Mouse (Mus musculus): ENCODE results near the gene Flg2. TPM values are rescaled to one million over a fixed set of nuclear protein-coding genes. Genes with fewer than 3 reads are reported as not detected.

The Flg2 gene
- polyA plus RNA-seq (2012; rRNA removed; ENCODE audit: low replicate concordance), result 0.11 and 1.8 TPM in 2 replicates

DNA sequence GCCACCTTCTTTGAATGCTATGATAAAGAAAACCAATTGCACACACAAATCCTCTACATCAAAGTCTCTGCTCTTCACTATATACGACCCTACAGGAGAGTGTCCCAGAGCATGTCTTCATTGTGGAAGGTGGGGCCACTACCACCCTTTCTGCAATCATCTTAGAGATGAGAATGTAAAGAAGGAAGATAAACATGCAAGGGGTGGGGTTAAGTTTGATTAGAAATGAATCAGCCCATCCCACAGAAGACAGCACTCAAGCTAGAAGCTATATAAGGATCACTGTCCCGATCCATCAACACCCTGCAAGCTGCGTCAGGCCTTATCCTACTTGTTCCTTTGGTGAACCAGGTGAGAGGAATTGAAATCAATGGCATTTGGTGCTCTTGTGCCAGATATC, at the start of gene Flg2:
Flg2 (plus strand) TSS at position 301 of the 400 bp plus-strand sequence.

Other genes with a start within 250 kb of the Flg2 start
- not detected in 2 replicates for gene Lce3d, start 239.9 kb upstream of the Flg2 start, polyA plus RNA-seq (2012; rRNA removed; ENCODE audit: low replicate concordance)
- not detected in 2 replicates for gene Lce3e, start 230.2 kb upstream of the Flg2 start, polyA plus RNA-seq (2012; rRNA removed; ENCODE audit: low replicate concordance)
- 0.30 TPM in 1 of 2 replicates, not detected in the other for gene Lce3f, start 205.1 kb upstream of the Flg2 start, polyA plus RNA-seq (2012; rRNA removed; ENCODE audit: low replicate concordance)
- gene Crct1, start 181.6 kb upstream of the Flg2 start, polyA plus RNA-seq (2012; rRNA removed; ENCODE audit: low replicate concordance), result 0.85 and 11.7 TPM in 2 replicates
- 1.9 and 9.2 TPM in 2 replicates for gene Lce1m, start 178.2 kb upstream of the Flg2 start, polyA plus RNA-seq (2012; rRNA removed; ENCODE audit: low replicate concordance)
- not detected in 2 replicates for gene Gm4858, start 128.5 kb upstream of the Flg2 start, polyA plus RNA-seq (2012; rRNA removed; ENCODE audit: low replicate concordance)
- gene Crnn, start 52.5 kb upstream of the Flg2 start, polyA plus RNA-seq (2012; rRNA removed; ENCODE audit: low replicate concordance), result not detected in 2 replicates
- gene Flg, start 76.2 kb downstream of the Flg2 start, polyA plus RNA-seq (2012; rRNA removed; ENCODE audit: low replicate concordance), result 0.24 and 1.1 TPM in 2 replicates
- 0.33 TPM in 1 of 2 replicates, not detected in the other for gene Hrnr, start 122.5 kb downstream of the Flg2 start, polyA plus RNA-seq (2012; rRNA removed; ENCODE audit: low replicate concordance)
- gene Rptn, start 196.4 kb downstream of the Flg2 start, polyA plus RNA-seq (2012; rRNA removed; ENCODE audit: low replicate concordance), result 0.17 TPM in 1 of 2 replicates, not detected in the other
- gene Tchh, start 245.1 kb downstream of the Flg2 start, polyA plus RNA-seq (2012; rRNA removed; ENCODE audit: low replicate concordance), result 0.02 TPM in 1 of 2 replicates, not detected in the other